Mouse (Mus musculus) forebrain, embryonic 11.5 days (tissue): ENCODE results near the gene Dstn. TPM values are rescaled to one million over a fixed set of nuclear protein-coding genes. Genes with fewer than 3 reads are reported as not detected.
A peak's percentile ranks its signal among the peaks of the same experiment; 100 is the strongest.

Source experiments
- ATAC-seq: fragments of 200-750 bp; cut with Nextera tagmentation; replicated peaks from 2 replicates; pipeline ENCODE4 v1.8.0; 2017; ENCODE audit warnings: moderate TSS enrichment; ENCODE audit not compliant: low FRiP score
- DNase-seq: peaks from one replicate; pipeline ENCODE4 v3.0.0-alpha.2; 2017; ENCODE audit warnings: low spot score
- H3K27ac ChIP-seq: fragments of 300-500 bp; sonication (generic); 2 replicates; pipeline ENCODE4 v1.5.1; 2014; ENCODE audit warnings: low read depth, low read length
- H3K27me3 ChIP-seq: fragments of 300-500 bp; sonication (generic); 2 replicates; pipeline ENCODE4 v1.6.1; 2014; ENCODE audit warnings: mild to moderate bottlenecking, low read length, mixed read lengths; ENCODE audit not compliant: control insufficient read depth, insufficient read depth
- H3K36me3 ChIP-seq: fragments of 300-500 bp; sonication (generic); 2 replicates; pipeline ENCODE4 v1.6.1; 2014; ENCODE audit warnings: mild to moderate bottlenecking, low read length, moderate library complexity, mixed read lengths; ENCODE audit not compliant: control insufficient read depth, insufficient read depth
- H3K4me1 ChIP-seq: fragments of 300-500 bp; sonication (generic); replicated peaks from 2 replicates; pipeline ENCODE4 v1.6.1; 2014; ENCODE audit warnings: low read length, mixed read lengths; ENCODE audit not compliant: control insufficient read depth, insufficient read depth
- H3K4me2 ChIP-seq: fragments of 300-500 bp; sonication (generic); 2 replicates; pipeline ENCODE4 v1.6.1; 2014; ENCODE audit warnings: low read depth, mild to moderate bottlenecking, low read length, moderate library complexity, mixed read lengths; ENCODE audit not compliant: severe bottlenecking
- H3K4me3 ChIP-seq: fragments of 300-500 bp; sonication (generic); 2 replicates; pipeline ENCODE4 v1.5.1; 2014; ENCODE audit warnings: low read depth, low read length
- H3K9ac ChIP-seq: fragments of 300-500 bp; sonication (generic); 2 replicates; pipeline ENCODE4 v1.6.1; 2014; ENCODE audit warnings: low read length
- H3K9me3 ChIP-seq: fragments of 300-500 bp; sonication (generic); 2 replicates; pipeline ENCODE4 v1.6.1; 2016; ENCODE audit warnings: low read length, mixed read lengths; ENCODE audit not compliant: control insufficient read depth
- WGBS: fragments of 180-500 bp; shearing (Covaris S2); extraction: QIAGEN DNeasy Blood & Tissue Kit; methylation state at CpG from one replicate; pipeline ENCODE4 v1.1.7; 2014; 5-methylcytosine and 5-hydroxymethylcytosine counted together
- polyA plus RNA-seq: library from polyadenylated mRNA; unstranded; fragments of >200 nt; fragmentation: Nextera tagmentation; extraction: Ambion mirVana; gene quantifications from 2 replicates; pipeline ENCODE4 v1.2.1, GENCODE M21; 2014

The Dstn gene
- polyA plus RNA-seq, 1 experiment from 2014 or later, result 369 TPM

GRCm38 (mm10) chr2:143912199-143912598 lies 2.9 kb upstream of the Dstn start:
- Histone ChIP-seq H3K27me3 (no peaks in the 10 kb centered on the region), H3K4me3 (no peak overlapping the region), H3K4me1 (peaks cover 3% of the 10 kb centered on the region; the same call in 1 of the 2 replicates), H3K4me2 (no peak overlapping the region), H3K9me3 (no peaks in the 10 kb centered on the region), H3K27ac (no peak overlapping the region), H3K36me3 (no peaks in the 10 kb centered on the region), H3K9ac (no peak overlapping the region)
- ATAC-seq (no peak), DNase-seq (no peak)
- 90% methylated on average over 2 of the region's 2 CpGs for WGBS

- H3K4me3 ChIP-seq, result peak overlapping the region; percentile 73
- H3K9ac ChIP-seq, result peak overlapping the region; percentile 74
- ATAC-seq (no peak), DNase-seq (no peak)
- H3K27ac ChIP-seq, result peak overlapping the region; percentile 84; the same call in 1 of the 2 replicates
- no peaks in the 10 kb centered on the region for H3K27me3 ChIP-seq
- no peaks in the 10 kb centered on the region for H3K9me3 ChIP-seq
- no peaks in the 10 kb centered on the region for H3K36me3 ChIP-seq
- peak overlapping the region; percentile 77 for H3K4me2 ChIP-seq
- WGBS, result 7% methylated on average over 10 of the region's 10 CpGs
- peaks cover 3% of the 10 kb centered on the region; the same call in 1 of the 2 replicates for H3K4me1 ChIP-seq
Observed at GRCm38 (mm10) chr2:143914221-143914620, 899 bp upstream of the Dstn start.

DNA sequence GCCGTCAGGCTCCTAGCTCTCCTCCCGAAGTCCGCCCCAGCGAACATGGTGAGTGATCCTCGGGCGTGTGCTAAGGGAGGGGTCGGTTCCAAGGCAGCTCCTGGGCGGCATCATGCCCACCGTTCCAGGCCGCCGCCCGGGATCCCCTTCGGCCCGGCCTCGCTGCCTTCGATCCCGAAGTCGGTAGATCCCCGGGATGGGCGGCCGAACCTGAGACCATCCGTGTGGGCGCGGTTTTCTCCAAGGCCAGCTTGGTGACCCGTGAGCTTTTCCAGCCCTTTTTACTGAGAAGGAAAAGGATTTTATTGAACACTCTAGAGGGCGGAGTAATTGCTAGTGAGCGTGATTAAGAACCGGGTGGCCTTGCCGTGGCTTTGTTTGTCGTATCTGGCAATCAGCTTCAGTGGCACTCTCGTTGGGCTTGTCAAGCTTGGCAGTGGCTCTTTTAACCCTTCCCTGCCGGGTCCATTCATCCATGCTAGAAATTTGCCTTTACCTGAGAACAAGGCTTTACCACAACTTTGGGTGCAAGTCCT lies 548 bp downstream of the Dstn start:
- Histone ChIP-seq H3K27ac (peak overlapping the region; percentile 84), H3K36me3 (no peaks in the 10 kb centered on the region), H3K9ac (peak overlapping the region; percentile 74), H3K9me3 (no peaks in the 10 kb centered on the region), H3K4me2 (peak overlapping the region; percentile 77), H3K4me3 (peak overlapping the region; percentile 73), H3K4me1 (peaks cover 3% of the 10 kb centered on the region; the same call in 1 of the 2 replicates), H3K27me3 (no peaks in the 10 kb centered on the region)
- no peak for DNase-seq
- under 1% methylated on average over 32 of the region's 32 CpGs for WGBS
- peak; percentile 61 for ATAC-seq

GRCm38 (mm10) chr2:143916229-143916628 lies 1.1 kb downstream of the Dstn start:
- Histone ChIP-seq H3K9me3 (no peaks in the 10 kb centered on the region), H3K4me1 (peaks cover 3% of the 10 kb centered on the region; the same call in 1 of the 2 replicates), H3K36me3 (no peaks in the 10 kb centered on the region), H3K27ac (peak overlapping the region; percentile 84; the same call in 1 of the 2 replicates), H3K9ac (peak overlapping the region; percentile 74), H3K27me3 (no peaks in the 10 kb centered on the region), H3K4me3 (peak overlapping the region; percentile 73), H3K4me2 (peak overlapping the region; percentile 77)
- ATAC-seq, result no peak
- no peak for DNase-seq
- 12% methylated on average over 5 of the region's 5 CpGs for WGBS

DNA sequence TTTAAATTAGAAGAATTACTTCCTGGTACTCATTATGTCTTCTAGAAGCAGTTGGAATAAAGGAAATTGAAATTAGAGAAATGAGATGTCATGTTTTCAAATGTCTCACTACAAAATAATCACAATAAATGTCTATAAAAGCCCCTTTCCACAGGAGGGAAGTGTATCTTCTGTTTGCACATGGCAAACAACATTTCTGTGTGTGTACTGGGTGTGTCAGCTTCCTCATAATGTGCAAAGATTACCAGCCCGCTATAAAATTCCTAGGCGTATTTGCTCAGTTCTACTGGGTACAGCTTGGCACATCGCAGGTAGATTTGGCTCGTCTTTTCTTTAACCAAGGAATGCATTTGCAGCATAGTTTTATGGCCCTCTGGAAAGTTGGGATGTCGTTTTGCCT lies 2.5 kb downstream of the Dstn start:
- H3K9me3 ChIP-seq, result no peaks in the 10 kb centered on the region
- no peak overlapping the region for H3K4me3 ChIP-seq
- WGBS, result 86% methylated on average over 5 of the region's 5 CpGs
- no peak for ATAC-seq
- no peaks in the 10 kb centered on the region for H3K36me3 ChIP-seq
- H3K9ac ChIP-seq, result no peak overlapping the region
- peaks cover 3% of the 10 kb centered on the region; the same call in 1 of the 2 replicates for H3K4me1 ChIP-seq
- H3K4me2 ChIP-seq, result no peak overlapping the region
- no peak overlapping the region for H3K27ac ChIP-seq
- H3K27me3 ChIP-seq, result no peaks in the 10 kb centered on the region
- DNase-seq, result no peak

DNA sequence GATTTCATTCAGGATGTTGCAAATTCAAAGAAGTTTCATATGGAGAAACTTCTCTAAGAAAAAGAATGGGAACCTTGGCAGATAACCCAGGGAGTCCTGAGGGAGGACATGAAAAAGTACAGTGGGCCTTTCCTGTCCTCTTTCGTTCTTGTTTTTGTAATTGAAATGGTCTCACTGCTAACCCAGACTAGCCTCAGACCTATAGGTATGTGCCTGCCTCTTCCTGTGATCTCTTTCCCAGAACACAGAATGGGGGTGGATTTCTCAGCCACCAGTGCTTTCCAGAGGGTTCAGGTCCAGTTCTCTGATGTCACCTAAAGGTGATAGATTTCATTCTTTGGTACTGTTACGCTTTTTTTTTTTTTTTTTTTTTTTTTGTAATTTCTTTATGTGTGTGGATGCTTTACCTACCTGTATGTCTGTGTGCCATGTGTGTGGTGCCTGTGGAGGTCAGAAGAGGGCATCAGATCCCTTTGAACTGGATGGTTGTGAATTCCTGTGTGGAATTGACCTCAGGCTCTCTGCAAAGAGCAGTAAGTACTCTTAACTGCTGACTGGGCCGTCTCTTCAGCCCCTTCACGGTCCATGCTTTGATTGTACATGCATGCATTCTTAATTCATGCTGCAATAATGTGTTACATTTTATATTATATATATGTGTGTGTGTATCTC lies 3.8 kb downstream of the Dstn start:
- Histone ChIP-seq H3K27ac (no peak overlapping the region), H3K4me3 (no peak overlapping the region), H3K36me3 (no peaks in the 10 kb centered on the region), H3K9ac (no peak overlapping the region), H3K27me3 (no peaks in the 10 kb centered on the region), H3K4me2 (no peak overlapping the region), H3K4me1 (peaks cover 3% of the 10 kb centered on the region; the same call in 1 of the 2 replicates), H3K9me3 (no peaks in the 10 kb centered on the region)
- 67% methylated on average over 4 of the region's 4 CpGs for WGBS
- DNase-seq (no peak), ATAC-seq (no peak)

GRCm38 (mm10) chr2:143924085-143924484 lies 9.0 kb downstream of the Dstn start:
- no peaks in the 10 kb centered on the region for H3K9me3 ChIP-seq
- H3K4me1 ChIP-seq, result no peaks in the 10 kb centered on the region
- no peak overlapping the region for H3K27ac ChIP-seq
- H3K9ac ChIP-seq, result no peak overlapping the region
- WGBS, result 77% methylated on average over 7 of the region's 7 CpGs
- ATAC-seq (no peak), DNase-seq (no peak)
- no peaks in the 10 kb centered on the region for H3K27me3 ChIP-seq
- no peaks in the 10 kb centered on the region for H3K36me3 ChIP-seq
- no peak overlapping the region for H3K4me2 ChIP-seq
- H3K4me3 ChIP-seq, result no peak overlapping the region

GRCm38 (mm10) chr2:143925826-143926225 lies 10.7 kb downstream of the Dstn start:
- 97% methylated on average over 6 of the region's 6 CpGs for WGBS
- Histone ChIP-seq H3K36me3 (no peaks in the 10 kb centered on the region), H3K4me2 (no peak overlapping the region), H3K4me1 (no peaks in the 10 kb centered on the region), H3K27me3 (no peaks in the 10 kb centered on the region), H3K27ac (no peak overlapping the region), H3K4me3 (no peak overlapping the region), H3K9me3 (no peaks in the 10 kb centered on the region), H3K9ac (no peak overlapping the region)
- ATAC-seq (no peak), DNase-seq (no peak)
